Mouse (Mus musculus): ENCODE measurements around the gene Xpo6.

DNA sequence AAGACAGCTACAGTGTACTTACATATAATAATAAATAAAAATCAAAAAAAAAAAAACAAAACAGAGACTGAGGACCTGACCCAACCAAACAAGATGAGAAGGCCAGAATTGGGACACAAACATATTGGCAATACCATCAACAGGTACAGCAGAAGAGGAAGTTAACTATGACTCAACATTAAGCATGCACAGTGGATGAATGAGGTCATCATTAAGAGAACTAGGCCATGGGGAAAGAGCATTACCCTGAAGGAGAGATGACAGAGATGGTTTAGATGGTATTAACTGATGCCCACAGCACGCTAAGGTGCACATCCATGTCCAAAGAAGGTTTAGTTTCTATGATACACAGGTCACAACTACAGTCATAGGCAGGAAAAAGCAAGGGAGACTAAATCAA lies 6.1 kb downstream of the Xpo6 start:
- TF ChIP-seq CTCF (IDR thresholded peaks at IDR 0.05; ENCODE audit: control insufficient read depth, insufficient read depth, insufficient read length) (no peak), CEBPB (IDR thresholded peaks at IDR 0.05; ENCODE audit: low read depth) (no peak), MAX (IDR thresholded peaks at IDR 0.05) (no peak), MYOG (IDR thresholded peaks at IDR 0.05; ENCODE audit: control insufficient read depth, extremely low read depth, insufficient read length) (no peak), FOSL1 (IDR thresholded peaks at IDR 0.05; ENCODE audit: insufficient read depth, low read length, poor library complexity, severe bottlenecking) (no peak)

Data from C2C12 (cell line).